Mouse (Mus musculus) heart, embryonic 12.5 days (tissue): ENCODE data around the gene Slc5a10. TPM values are rescaled to one million over a fixed set of nuclear protein-coding genes. Genes with fewer than 3 reads are reported as not detected.
"Not testable (repeated sequence)": the region's sequence is repeated elsewhere in the genome, so short reads cannot be mapped to it uniquely, and the experiment has no call there.

Experiments
- ATAC-seq: fragments of 200-750 bp; cut with Nextera tagmentation; 2 replicates; pipeline ENCODE4 v1.8.0; 2017; ENCODE audit warnings: moderate TSS enrichment, moderate library complexity; ENCODE audit not compliant: insufficient number of reproducible peaks, low FRiP score
- H3K27ac ChIP-seq: fragments of 300-500 bp; sonication (generic); 2 replicates; pipeline ENCODE4 v1.5.1; 2016; ENCODE audit warnings: mild to moderate bottlenecking, moderate library complexity; ENCODE audit not compliant: poor library complexity, severe bottlenecking
- H3K27me3 ChIP-seq: fragments of 300-500 bp; sonication (generic); replicated peaks from 2 replicates; pipeline ENCODE4 v1.6.1; 2016; ENCODE audit warnings: mild to moderate bottlenecking, moderate library complexity
- H3K36me3 ChIP-seq: fragments of 300-500 bp; sonication (generic); 2 replicates; pipeline ENCODE4 v1.6.1; 2016; ENCODE audit warnings: mild to moderate bottlenecking, moderate library complexity
- H3K4me1 ChIP-seq: fragments of 300-500 bp; sonication (generic); replicated peaks from 2 replicates; pipeline ENCODE4 v1.6.1; 2016; ENCODE audit warnings: mild to moderate bottlenecking
- H3K4me2 ChIP-seq: fragments of 300-500 bp; sonication (generic); 2 replicates; pipeline ENCODE4 v1.6.1; 2016; ENCODE audit warnings: mild to moderate bottlenecking, moderate library complexity
- H3K4me3 ChIP-seq: fragments of 300-500 bp; sonication (generic); 2 replicates; pipeline ENCODE4 v1.5.1; 2016; ENCODE audit warnings: mild to moderate bottlenecking
- H3K9ac ChIP-seq: fragments of 300-500 bp; sonication (generic); 2 replicates; pipeline ENCODE4 v1.6.1; 2016; ENCODE audit warnings: mild to moderate bottlenecking, moderate library complexity
- H3K9me3 ChIP-seq: fragments of 300-500 bp; sonication (generic); replicated peaks from 2 replicates; pipeline ENCODE4 v1.6.1; 2016; ENCODE audit warnings: mild to moderate bottlenecking, moderate library complexity
- WGBS: fragments of 180-500 bp; shearing (Covaris S2); methylation state at CpG from one replicate; pipeline ENCODE4 v1.1.7; 2016; 5-methylcytosine and 5-hydroxymethylcytosine counted together
- polyA plus RNA-seq: library from polyadenylated mRNA; unstranded; fragments of >200 nt; fragmentation: Nextera tagmentation; extraction: Ambion mirVana; gene quantifications from 2 replicates; pipeline ENCODE4 v1.2.1, GENCODE M21; 2016

Gene Slc5a10
- polyA plus RNA-seq, 1 experiment from 2014 or later, result not detected

DNA sequence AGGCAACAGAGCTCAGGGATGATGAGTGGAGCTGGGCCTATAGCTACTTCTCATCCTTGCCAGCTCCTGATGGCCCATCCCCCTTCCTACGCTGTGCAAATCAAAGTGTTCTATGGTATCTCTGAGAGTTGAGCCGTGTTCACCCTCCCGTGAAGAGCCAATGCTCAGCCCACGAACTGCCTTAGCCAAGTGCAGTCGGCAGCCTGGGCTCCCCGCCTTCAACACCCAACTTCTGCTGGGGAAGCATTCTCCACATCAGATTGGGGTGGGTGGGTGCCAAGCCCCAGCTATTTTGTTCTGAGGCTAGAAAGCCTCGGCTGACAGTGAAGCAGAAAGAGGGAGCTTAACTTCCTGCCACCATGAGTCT is 71.9 kb downstream of the Slc5a10 start:
- Histone ChIP-seq H3K27me3 (no peaks in the 10 kb centered on the region), H3K9me3 (no peaks in the 10 kb centered on the region), H3K36me3 (no peaks in the 10 kb centered on the region), H3K4me3 (no peak overlapping the region), H3K27ac (no peak overlapping the region), H3K9ac (no peak overlapping the region), H3K4me2 (no peak overlapping the region), H3K4me1 (peaks cover 6% of the 10 kb centered on the region; the same call in 1 of the 2 replicates)
- ATAC-seq, result no peak
- 66% methylated on average over 7 of the region's 7 CpGs for WGBS

- no peaks in the 10 kb centered on the region for H3K9me3 ChIP-seq
- WGBS, result 63% methylated on average over 6 of the region's 6 CpGs
- no peak overlapping the region for H3K4me2 ChIP-seq
- no peaks in the 10 kb centered on the region for H3K27me3 ChIP-seq
- H3K27ac ChIP-seq, result no peak overlapping the region
- ATAC-seq, result no peak
- no peak overlapping the region for H3K9ac ChIP-seq
- no peaks in the 10 kb centered on the region for H3K36me3 ChIP-seq
- peaks cover 6% of the 10 kb centered on the region; the same call in 1 of the 2 replicates for H3K4me1 ChIP-seq
- no peak overlapping the region for H3K4me3 ChIP-seq
These were observed 72.5 kb downstream of the Slc5a10 start for GRCm38 (mm10) chr11:61647956-61648748.

DNA sequence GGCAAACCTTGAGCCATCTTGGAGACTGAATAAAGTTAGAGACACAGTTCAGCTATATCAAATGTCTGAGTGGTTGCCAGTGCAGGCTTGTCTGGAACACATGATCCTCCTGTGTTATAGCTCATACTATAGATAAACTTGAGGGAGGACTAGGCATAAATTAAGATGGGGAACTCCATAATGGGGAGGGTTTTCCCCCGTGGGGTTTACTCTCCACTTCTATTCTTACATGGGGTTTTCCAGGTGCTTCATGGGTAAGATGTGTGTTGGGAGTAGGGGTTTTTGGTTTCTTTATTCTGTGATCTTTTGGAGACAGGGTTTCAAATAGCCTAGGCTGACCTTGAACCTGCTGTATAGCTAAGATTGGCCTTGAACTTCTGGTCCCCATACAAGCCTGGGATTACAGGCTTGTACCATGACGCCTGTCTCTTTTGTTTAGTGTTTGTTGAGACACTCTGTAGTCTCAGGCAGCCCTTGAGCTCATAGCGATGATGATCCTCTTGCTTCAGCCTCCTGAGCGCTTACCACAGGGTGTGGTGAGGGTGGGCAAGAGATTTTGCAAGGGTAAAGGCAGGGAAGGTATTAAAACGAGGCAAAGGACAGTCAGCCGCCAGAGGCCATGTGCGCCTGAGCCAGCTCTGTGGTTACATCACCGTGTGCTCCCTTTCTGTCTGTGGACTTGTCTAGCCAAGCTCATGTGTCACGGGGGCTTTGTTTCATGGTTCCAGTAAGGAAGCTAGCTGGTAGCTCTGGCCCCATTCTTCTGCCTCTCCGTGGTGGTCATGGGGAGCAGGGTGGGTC is 73.3 kb downstream of the Slc5a10 start:
- WGBS, result 67% methylated on average over 10 of the region's 10 CpGs
- Histone ChIP-seq H3K4me1 (peaks cover 6% of the 10 kb centered on the region; the same call in 1 of the 2 replicates), H3K27ac (no peak overlapping the region), H3K9me3 (no peaks in the 10 kb centered on the region), H3K27me3 (no peaks in the 10 kb centered on the region), H3K4me3 (no peak overlapping the region), H3K4me2 (no peak overlapping the region), H3K9ac (no peak overlapping the region), H3K36me3 (no peaks in the 10 kb centered on the region)
- no peak for ATAC-seq

DNA sequence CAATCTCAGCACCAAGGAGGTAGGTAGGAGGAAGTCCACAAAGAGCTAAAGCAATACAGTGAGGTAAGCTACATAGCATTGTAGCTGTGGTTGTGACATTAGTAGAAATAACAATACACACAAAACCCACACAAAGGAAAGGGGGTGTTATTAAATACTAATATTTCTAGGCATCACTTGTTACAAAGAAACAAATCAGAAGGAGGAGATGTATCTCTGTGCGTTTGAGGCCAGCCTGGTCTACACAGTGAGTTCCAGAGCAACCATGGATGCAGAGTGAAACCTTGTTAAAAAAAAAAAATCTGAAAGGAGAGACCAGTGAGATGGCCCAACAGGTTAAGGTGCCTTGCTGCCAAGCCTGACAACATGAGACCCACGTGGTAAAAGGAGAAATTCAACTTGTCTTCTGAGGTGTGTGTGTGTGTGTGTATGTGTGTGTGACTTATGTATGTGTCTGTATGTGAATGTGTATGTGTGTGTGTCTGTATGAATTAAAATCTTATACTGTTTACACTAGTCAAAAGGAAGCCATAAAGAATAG is 74.1 kb downstream of the Slc5a10 start:
- H3K27me3 ChIP-seq, result no peaks in the 10 kb centered on the region
- peaks cover 6% of the 10 kb centered on the region; the same call in 1 of the 2 replicates for H3K4me1 ChIP-seq
- 59% methylated on average over 2 of the region's 2 CpGs for WGBS
- no peaks in the 10 kb centered on the region for H3K9me3 ChIP-seq
- H3K4me2 ChIP-seq, result no peak overlapping the region
- no peak overlapping the region for H3K27ac ChIP-seq
- no peak for ATAC-seq
- no peaks in the 10 kb centered on the region for H3K36me3 ChIP-seq
- H3K4me3 ChIP-seq, result no peak overlapping the region
- no peak overlapping the region for H3K9ac ChIP-seq

DNA sequence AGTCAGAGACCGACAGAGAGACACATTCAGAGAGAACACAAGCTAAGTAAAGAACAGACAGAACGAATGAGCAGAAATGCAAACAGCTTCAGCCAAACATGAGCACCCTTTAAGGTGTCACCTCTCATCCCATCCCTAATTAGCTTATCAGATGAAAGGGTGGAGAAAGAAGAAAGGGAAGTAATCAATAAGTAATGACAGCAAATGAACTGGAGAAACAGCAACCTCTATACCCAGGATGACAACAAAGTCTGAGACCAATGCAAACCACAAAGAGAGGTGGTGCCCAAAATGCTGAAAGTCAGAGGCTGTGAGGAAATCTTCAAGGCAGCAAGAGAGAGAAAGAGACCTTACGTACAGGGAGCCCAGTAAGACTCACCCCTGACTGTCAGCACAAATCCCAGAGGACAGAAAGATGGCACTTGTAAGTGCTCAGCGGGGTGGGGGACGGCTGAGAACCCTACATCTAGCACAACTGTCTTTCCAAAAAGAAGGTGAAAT is 75.2 kb downstream of the Slc5a10 start:
- H3K9ac ChIP-seq, result no peak overlapping the region
- H3K27me3 ChIP-seq, result no peaks in the 10 kb centered on the region
- no peak for ATAC-seq
- WGBS, result 77% methylated on average over 5 of the region's 5 CpGs
- H3K4me2 ChIP-seq, result no peak overlapping the region
- H3K36me3 ChIP-seq, result no peaks in the 10 kb centered on the region
- H3K9me3 ChIP-seq, result no peaks in the 10 kb centered on the region
- H3K4me3 ChIP-seq, result no peak overlapping the region
- H3K4me1 ChIP-seq, result peaks cover 6% of the 10 kb centered on the region; the same call in 1 of the 2 replicates
- H3K27ac ChIP-seq, result no peak overlapping the region

- H3K9me3 ChIP-seq, result no peaks in the 10 kb centered on the region
- 63% methylated on average over 11 of the region's 11 CpGs for WGBS
- no peak overlapping the region for H3K4me3 ChIP-seq
- no peak overlapping the region for H3K9ac ChIP-seq
- H3K36me3 ChIP-seq, result no peaks in the 10 kb centered on the region
- no peak for ATAC-seq
- no peak overlapping the region for H3K27ac ChIP-seq
- H3K4me1 ChIP-seq, result peaks cover 6% of the 10 kb centered on the region; the same call in 1 of the 2 replicates
- H3K4me2 ChIP-seq, result no peak overlapping the region
- H3K27me3 ChIP-seq, result no peaks in the 10 kb centered on the region
These were observed 75.9 kb downstream of the Slc5a10 start for GRCm38 (mm10) chr11:61644576-61645326.

GRCm38 (mm10) chr11:61643184-61643961 is 77.3 kb downstream of the Slc5a10 start:
- H3K4me3 ChIP-seq, result no peak overlapping the region
- H3K27ac ChIP-seq, result no peak overlapping the region
- no peaks in the 10 kb centered on the region for H3K36me3 ChIP-seq
- H3K9me3 ChIP-seq, result no peaks in the 10 kb centered on the region
- peaks cover 6% of the 10 kb centered on the region; the same call in 1 of the 2 replicates for H3K4me1 ChIP-seq
- H3K4me2 ChIP-seq, result no peak overlapping the region
- ATAC-seq, result no peak
- no peak overlapping the region for H3K9ac ChIP-seq
- no peaks in the 10 kb centered on the region for H3K27me3 ChIP-seq
- WGBS, result 79% methylated on average over 5 of the region's 5 CpGs

GRCm38 (mm10) chr11:61642106-61642505 is 78.5 kb downstream of the Slc5a10 start:
- Histone ChIP-seq H3K27me3 (no peaks in the 10 kb centered on the region), H3K4me3 (no peak overlapping the region), H3K4me1 (peaks cover 6% of the 10 kb centered on the region; the same call in 1 of the 2 replicates), H3K27ac (no peak overlapping the region), H3K9ac (no peak overlapping the region), H3K36me3 (no peaks in the 10 kb centered on the region), H3K9me3 (no peaks in the 10 kb centered on the region), H3K4me2 (no peak overlapping the region)
- 75% methylated on average over 7 of the region's 7 CpGs for WGBS
- no peak for ATAC-seq

- H3K4me2 ChIP-seq, ATAC-seq, H3K36me3 ChIP-seq, H3K27me3 ChIP-seq, H3K9ac ChIP-seq, H3K4me1 ChIP-seq, H3K9me3 ChIP-seq, H3K4me3 ChIP-seq, H3K27ac ChIP-seq: not testable (repeated sequence)
- WGBS, result 52% methylated on average over 9 of the region's 9 CpGs
These were observed 80.0 kb downstream of the Slc5a10 start for GRCm38 (mm10) chr11:61640585-61640984.

GRCm38 (mm10) chr11:61639601-61640177 is 80.9 kb downstream of the Slc5a10 start:
- Histone ChIP-seq H3K4me2 (no peak overlapping the region), H3K4me3 (no peak overlapping the region), H3K9ac (no peak overlapping the region), H3K9me3 (no peaks in the 10 kb centered on the region), H3K4me1 (peaks cover 5% of the 10 kb centered on the region; the same call in 1 of the 2 replicates), H3K27me3 (0 out of 2 replicates have a peak, but pooled peaks cover 3% of the 10 kb centered on the region), H3K27ac (no peak overlapping the region), H3K36me3 (no peaks in the 10 kb centered on the region)
- 89% methylated on average over 6 of the region's 6 CpGs for WGBS
- ATAC-seq, result no peak
